Mouse (Mus musculus) cortical plate, adult 2 months (tissue): ENCODE results near the gene Tnfaip8l2. TPM values are rescaled to one million over a fixed set of nuclear protein-coding genes. Genes with fewer than 3 reads are reported as not detected.
A peak's percentile ranks its signal among the peaks of the same experiment; 100 is the strongest.

Experiments used
- H3K27ac ChIP-seq: fragments of 200-500 bp; 2 replicates; pipeline ENCODE4 v1.5.1; 2012; ENCODE audit warnings: low read length, control low read depth, inconsistent platforms; ENCODE audit not compliant: insufficient read depth
- H3K4me1 ChIP-seq: fragments of 200-500 bp; 2 replicates; pipeline ENCODE4 v1.6.1; 2011; ENCODE audit warnings: low read length; ENCODE audit not compliant: control insufficient read depth, insufficient read depth
- H3K4me3 ChIP-seq: fragments of 200-500 bp; 2 replicates; pipeline ENCODE4 v1.5.1; 2011; ENCODE audit warnings: mild to moderate bottlenecking, low read length, control low read depth; ENCODE audit not compliant: insufficient read depth
- CTCF ChIP-seq: fragments of 200-500 bp; IDR thresholded peaks from 2 replicates; pipeline ENCODE4 v1.5.1; 2011; ENCODE audit warnings: mild to moderate bottlenecking, control low read depth, low read length; ENCODE audit not compliant: insufficient read depth; ENCODE audit errors: extremely low read depth
- POLR2A ChIP-seq: fragments of 200-500 bp; IDR thresholded peaks from 2 replicates; pipeline ENCODE4 v1.6.1; 2011; ENCODE audit warnings: mild to moderate bottlenecking, low read length, control low read depth; ENCODE audit not compliant: insufficient read depth; ENCODE audit errors: extremely low read depth
- polyA plus RNA-seq: library from polyadenylated mRNA; depleted of rRNA; stranded (reverse); fragments of >200 nt; gene quantifications from 2 replicates; pipeline ENCODE4 v1.2.3, GENCODE M21; 2012; rRNA removed

The Tnfaip8l2 gene
- polyA plus RNA-seq, 1 experiment = 5.1 TPM

DNA sequence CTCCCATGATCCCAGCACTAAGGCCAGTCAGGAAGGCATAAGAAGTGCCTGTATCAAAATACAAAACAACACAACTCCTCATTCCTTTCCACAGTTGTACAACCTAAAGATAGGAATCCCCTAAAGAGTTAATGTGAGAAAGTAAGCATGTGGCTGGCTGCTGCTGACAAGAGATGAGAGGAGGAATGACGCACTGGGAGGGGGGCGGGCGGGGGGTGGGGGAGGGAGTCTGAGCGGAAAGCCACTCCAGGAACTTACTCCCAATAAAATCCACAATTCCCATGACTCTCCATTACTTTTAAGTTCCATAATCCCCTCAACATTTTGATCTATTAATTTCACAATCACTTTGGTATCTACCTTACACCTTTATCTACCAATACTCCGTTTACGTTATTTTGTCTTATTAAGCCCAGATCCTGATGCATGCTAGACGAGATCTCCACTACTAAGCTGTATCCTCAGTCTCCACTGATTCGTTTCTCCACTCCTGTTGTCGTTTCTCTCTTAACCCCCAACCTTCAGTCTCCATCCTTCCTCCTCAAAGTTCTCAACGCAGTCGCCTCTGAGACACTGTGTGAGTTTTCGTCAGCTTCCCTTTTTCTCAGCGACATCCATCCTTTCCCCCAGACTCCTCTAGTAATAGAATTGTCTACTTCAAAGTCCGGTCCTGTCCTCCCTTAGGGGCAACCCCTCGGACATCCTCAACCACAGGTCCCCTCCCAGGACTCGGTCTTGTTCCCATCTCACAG lies 36.4 kb downstream of the Tnfaip8l2 start:
- H3K4me3 ChIP-seq = peak overlapping the region; percentile 75
- H3K27ac ChIP-seq = peak overlapping the region; percentile 98
- H3K4me1 ChIP-seq = peaks cover 5% of the 10 kb centered on the region; the same call in 1 of the 2 replicates
- TF ChIP-seq CTCF = no peak
- TF ChIP-seq POLR2A = no peak

DNA sequence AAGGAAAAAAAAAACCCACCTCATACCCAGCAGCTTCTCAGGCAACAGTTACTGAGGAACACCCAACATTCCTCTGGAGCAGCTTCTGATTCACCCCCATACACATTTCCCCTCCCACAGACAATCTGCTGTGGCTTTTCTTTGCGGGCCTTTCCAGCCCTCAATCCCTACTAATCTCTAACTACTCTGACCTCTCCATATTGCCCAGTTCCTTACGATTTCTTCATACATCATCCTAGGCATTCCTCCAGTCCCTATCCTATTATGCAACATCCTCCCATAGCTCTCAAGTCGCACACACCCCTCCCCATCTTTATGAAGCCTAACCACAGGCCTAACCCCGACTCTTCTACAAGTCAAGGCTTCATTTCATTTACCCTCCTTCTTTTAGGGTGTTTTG lies 37.0 kb downstream of the Tnfaip8l2 start:
- Histone ChIP-seq H3K4me1 (peaks cover 5% of the 10 kb centered on the region; the same call in 1 of the 2 replicates), H3K4me3 (peak overlapping the region; percentile 75), H3K27ac (peak overlapping the region; percentile 98)
- TF ChIP-seq POLR2A (no peak), CTCF (no peak)

GRCm38 (mm10) chr3:95100854-95101253 lies 41.3 kb downstream of the Tnfaip8l2 start:
- H3K4me3 ChIP-seq = no peak overlapping the region
- H3K27ac ChIP-seq = no peak overlapping the region
- peaks cover 7% of the 10 kb centered on the region; the same call in 1 of the 2 replicates for H3K4me1 ChIP-seq
- no peak for TF ChIP-seq CTCF
- no peak for TF ChIP-seq POLR2A

Other genes starting within 250 kb of the Tnfaip8l2 start
- 17.0 and 18.7 TPM in 2 replicates for gene Selenbp1, start 209.3 kb downstream of the Tnfaip8l2 start, polyA plus RNA-seq
- gene Rfx5, start 188.3 kb downstream of the Tnfaip8l2 start, polyA plus RNA-seq = 24.3 and 26.4 TPM in 2 replicates
- gene Pi4kb, start 167.6 kb downstream of the Tnfaip8l2 start, polyA plus RNA-seq = 56.6 and 61.4 TPM in 2 replicates
- 15.8 and 17.5 TPM in 2 replicates for gene Zfp687, start 126.9 kb downstream of the Tnfaip8l2 start, polyA plus RNA-seq
- 193 and 203 TPM in 2 replicates for gene Psmd4, start 99.7 kb downstream of the Tnfaip8l2 start, polyA plus RNA-seq
- 41.1 and 41.7 TPM in 2 replicates for gene Pip5k1a, start 35.4 kb downstream of the Tnfaip8l2 start, polyA plus RNA-seq
- gene Vps72, start 31.3 kb downstream of the Tnfaip8l2 start, polyA plus RNA-seq = 48.0 and 52.4 TPM in 2 replicates
- gene Tmod4, start 17.9 kb downstream of the Tnfaip8l2 start, polyA plus RNA-seq = 0.72 and 0.77 TPM in 2 replicates
- 114 and 124 TPM in 2 replicates for gene Scnm1, start 8.3 kb downstream of the Tnfaip8l2 start, polyA plus RNA-seq
- 21.4 and 21.6 TPM in 2 replicates for gene Lysmd1, start 8.3 kb downstream of the Tnfaip8l2 start, polyA plus RNA-seq
- gene Sema6c, start 18.1 kb upstream of the Tnfaip8l2 start, polyA plus RNA-seq = 26.1 and 29.0 TPM in 2 replicates
- gene Gabpb2, start 75.6 kb upstream of the Tnfaip8l2 start, polyA plus RNA-seq = 12.1 and 12.8 TPM in 2 replicates
- gene Cdc42se1, start 86.4 kb upstream of the Tnfaip8l2 start, polyA plus RNA-seq = 65.4 and 66.6 TPM in 2 replicates
- 428 and 469 TPM in 2 replicates for gene Mllt11, start 89.8 kb upstream of the Tnfaip8l2 start, polyA plus RNA-seq
- 0.23 and 0.25 TPM in 2 replicates for gene Gm128, start 99.2 kb upstream of the Tnfaip8l2 start, polyA plus RNA-seq
- gene Bnipl, start 108.8 kb upstream of the Tnfaip8l2 start, polyA plus RNA-seq = 0.17 and 0.61 TPM in 2 replicates
- 29.6 and 33.9 TPM in 2 replicates for gene Mindy1, start 139.0 kb upstream of the Tnfaip8l2 start, polyA plus RNA-seq
- 24.8 and 26.2 TPM in 2 replicates for gene Prune1, start 139.7 kb upstream of the Tnfaip8l2 start, polyA plus RNA-seq
- gene Anxa9, start 164.8 kb upstream of the Tnfaip8l2 start, polyA plus RNA-seq = 2.3 and 2.4 TPM in 2 replicates
- 101 and 110 TPM in 2 replicates for gene Cers2, start 172.4 kb upstream of the Tnfaip8l2 start, polyA plus RNA-seq
- 34.6 and 37.5 TPM in 2 replicates for gene Setdb1, start 214.8 kb upstream of the Tnfaip8l2 start, polyA plus RNA-seq